Mouse (Mus musculus): ENCODE data around the gene Nanog.
"Not testable (repeated sequence)": the region's sequence is repeated elsewhere in the genome, so short reads cannot be mapped to it uniquely, and the experiment has no call there.

Nanog gene

GRCm38 (mm10) chr6:122702480-122703124 lies 4.7 kb upstream of the Nanog start:
- DNase-seq (ENCODE audit: low spot score in 2 of 2), result peak in 1 of 2 experiments; percentile 5

GRCm38 (mm10) chr6:122703251-122703650 lies 4.0 kb upstream of the Nanog start:
- no peak for DNase-seq (ENCODE audit: low spot score in 2 of 2)

- DNase-seq (ENCODE audit: low spot score in 2 of 2), result no peak
These were observed 3.6 kb upstream of the Nanog start for GRCm38 (mm10) chr6:122703706-122704105.

- no peak for DNase-seq (ENCODE audit: low spot score in 2 of 2)
These were observed 900 bp upstream of the Nanog start for GRCm38 (mm10) chr6:122706337-122706840.

- DNase-seq (ENCODE audit: low spot score in 2 of 2), result no peak
These were observed 1.5 kb downstream of the Nanog start for GRCm38 (mm10) chr6:122708826-122709225.

GRCm38 (mm10) chr6:122711455-122711854 lies 4.2 kb downstream of the Nanog start:
- no peak for DNase-seq (ENCODE audit: low spot score in 2 of 2)

- DNase-seq (ENCODE audit: low spot score in 2 of 2), result not testable (repeated sequence)
These were observed 5.8 kb downstream of the Nanog start for GRCm38 (mm10) chr6:122713116-122713515.

GRCm38 (mm10) chr6:122714707-122715365 lies 7.5 kb downstream of the Nanog start:
- no peak for DNase-seq (ENCODE audit: low spot score in 2 of 2)

- DNase-seq (ENCODE audit: low spot score in 2 of 2), result no peak
These were observed 8.6 kb downstream of the Nanog start for GRCm38 (mm10) chr6:122715886-122716285.

GRCm38 (mm10) chr6:122718224-122718623 lies 10.9 kb downstream of the Nanog start:
- DNase-seq (ENCODE audit: low spot score in 2 of 2), result not testable (repeated sequence)

- no peak for DNase-seq (ENCODE audit: low spot score in 2 of 2)
These were observed 12.7 kb downstream of the Nanog start for GRCm38 (mm10) chr6:122719942-122720341.

- DNase-seq (ENCODE audit: low spot score in 2 of 2), result peak in 1 of 2 experiments; percentile 40
These were observed 32.7 kb downstream of the Nanog start for GRCm38 (mm10) chr6:122739952-122740351.

GRCm38 (mm10) chr6:122741460-122742227 lies 34.4 kb downstream of the Nanog start:
- DNase-seq (ENCODE audit: low spot score in 2 of 2), result no peak

GRCm38 (mm10) chr6:122742228-122742899 lies 35.1 kb downstream of the Nanog start:
- DNase-seq (ENCODE audit: low spot score in 2 of 2), result no peak

GRCm38 (mm10) chr6:122743353-122743752 lies 36.1 kb downstream of the Nanog start:
- DNase-seq (ENCODE audit: low spot score in 2 of 2), result no peak

GRCm38 (mm10) chr6:122744505-122745249 lies 37.4 kb downstream of the Nanog start:
- DNase-seq (ENCODE audit: low spot score in 2 of 2), result no peak

- no peak for DNase-seq (ENCODE audit: low spot score in 2 of 2)
These were observed 43.3 kb downstream of the Nanog start for GRCm38 (mm10) chr6:122750579-122750978.

GRCm38 (mm10) chr6:122755913-122756312 lies 48.6 kb downstream of the Nanog start:
- DNase-seq (ENCODE audit: low spot score in 2 of 2), result no peak

GRCm38 (mm10) chr6:122758732-122759131 lies 51.4 kb downstream of the Nanog start:
- no peak for DNase-seq (ENCODE audit: low spot score in 2 of 2)

- no peak for DNase-seq (ENCODE audit: low spot score in 2 of 2)
These were observed 53.8 kb downstream of the Nanog start for GRCm38 (mm10) chr6:122761011-122761599.

- DNase-seq (ENCODE audit: low spot score in 2 of 2), result no peak
These were observed 54.6 kb downstream of the Nanog start for GRCm38 (mm10) chr6:122761901-122762300.

Measured in urinary bladder, adult 18-20 months (tissue).